Mouse (Mus musculus): Measurements from ENCODE around the gene Rere. TPM values are rescaled to one million over a fixed set of nuclear protein-coding genes. Genes with fewer than 3 reads are reported as not detected.
A peak's percentile ranks its signal among the peaks of the same experiment; 100 is the strongest.

The Rere gene
- polyA plus RNA-seq, 1 experiment from 2014 or later = 34.5 TPM

DNA sequence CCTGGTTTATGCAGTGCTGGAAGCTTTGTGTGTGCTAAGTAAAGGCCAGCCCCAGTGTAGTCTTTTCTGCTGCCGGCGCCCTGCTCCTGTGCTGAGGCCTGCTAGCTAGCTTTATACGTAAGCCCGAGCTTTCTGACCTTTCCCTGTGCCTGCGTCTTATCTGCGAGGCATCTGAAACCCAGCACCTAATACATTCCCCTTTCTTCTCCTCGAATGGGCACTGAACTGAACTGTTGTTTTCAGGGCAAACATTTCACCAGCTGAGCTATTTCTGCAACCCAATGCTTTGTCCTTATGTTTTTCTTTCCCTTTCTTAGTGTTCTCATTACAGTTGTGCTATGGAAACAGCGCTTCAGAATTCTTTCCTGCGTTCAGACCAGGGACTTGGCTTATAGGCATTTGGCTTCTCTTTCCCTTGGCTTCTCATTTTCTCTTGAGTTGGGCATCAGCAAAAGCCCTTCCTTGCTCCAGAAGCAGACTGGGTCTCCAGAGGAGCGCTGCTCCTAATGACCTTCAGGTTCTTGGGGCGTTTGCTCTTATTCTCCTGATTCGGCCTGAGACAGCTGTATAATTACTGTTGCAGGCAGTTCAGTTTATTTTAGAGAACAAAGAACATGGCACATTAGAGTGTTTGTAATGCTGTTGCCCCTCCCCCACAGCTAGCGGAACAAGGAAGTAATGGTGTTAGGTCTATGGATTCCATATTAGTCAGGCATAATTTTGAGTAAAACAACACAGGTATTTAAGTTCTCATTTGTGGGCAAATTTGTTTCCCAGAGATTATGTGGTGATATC lies 115.6 kb downstream of the Rere start:
- peak overlapping the region; percentile 24 for H3K4me2 ChIP-seq (ENCODE audit: low read length)
- peaks cover 38% of the 10 kb centered on the region for H3K4me1 ChIP-seq (replicated peaks; ENCODE audit: control insufficient read depth, insufficient read depth, low read length)
- no peaks in the 10 kb centered on the region for H3K27me3 ChIP-seq (replicated peaks; ENCODE audit: control insufficient read depth, insufficient read depth, low read length)
- WGBS = 7% methylated on average over 13 of the region's 13 CpGs
- H3K9me3 ChIP-seq (ENCODE audit: control insufficient read depth, low read length) = no peaks in the 10 kb centered on the region
- peak; percentile 41 for ATAC-seq
- H3K4me3 ChIP-seq (replicated peaks; ENCODE audit: low read length) = no peak overlapping the region
- H3K27ac ChIP-seq (ENCODE audit: low read length) = peak overlapping the region; percentile 73
- H3K36me3 ChIP-seq (ENCODE audit: control insufficient read depth, insufficient read depth) = no peaks in the 10 kb centered on the region
- peak overlapping the region; percentile 39; the same call in 1 of the 2 replicates for H3K9ac ChIP-seq (replicated peaks; ENCODE audit: low read depth, low read length)

DNA sequence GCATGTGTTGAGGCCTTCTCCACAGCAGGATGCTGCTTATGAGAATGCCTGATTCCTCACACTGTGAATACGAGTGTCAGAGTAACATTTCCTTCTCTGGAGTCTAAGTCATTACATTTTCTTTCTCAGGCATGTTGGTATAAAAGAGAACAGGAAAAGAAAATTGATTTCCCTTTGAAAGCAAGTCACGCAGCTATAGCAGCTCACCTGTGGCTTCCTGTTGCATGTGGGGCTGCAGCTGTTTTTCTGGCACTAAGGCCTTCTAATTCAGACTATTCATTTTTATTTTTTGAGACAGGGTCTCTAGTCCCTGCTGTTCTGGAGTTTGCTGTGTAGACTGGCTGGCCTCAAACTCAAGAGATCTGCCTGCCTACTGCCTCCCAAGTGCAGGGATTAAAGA lies 117.6 kb downstream of the Rere start:
- H3K4me1 ChIP-seq (replicated peaks; ENCODE audit: control insufficient read depth, insufficient read depth, low read length) = peaks cover 53% of the 10 kb centered on the region
- no peak overlapping the region for H3K4me3 ChIP-seq (replicated peaks; ENCODE audit: low read length)
- no peak overlapping the region for H3K27ac ChIP-seq (ENCODE audit: low read length)
- H3K27me3 ChIP-seq (replicated peaks; ENCODE audit: control insufficient read depth, insufficient read depth, low read length) = no peaks in the 10 kb centered on the region
- H3K9me3 ChIP-seq (ENCODE audit: control insufficient read depth, low read length) = no peaks in the 10 kb centered on the region
- H3K9ac ChIP-seq (replicated peaks; ENCODE audit: low read depth, low read length) = no peak overlapping the region
- no peak overlapping the region for H3K4me2 ChIP-seq (ENCODE audit: low read length)
- 50% methylated on average over 2 of the region's 2 CpGs for WGBS
- no peak for ATAC-seq
- no peaks in the 10 kb centered on the region for H3K36me3 ChIP-seq (ENCODE audit: control insufficient read depth, insufficient read depth)

DNA sequence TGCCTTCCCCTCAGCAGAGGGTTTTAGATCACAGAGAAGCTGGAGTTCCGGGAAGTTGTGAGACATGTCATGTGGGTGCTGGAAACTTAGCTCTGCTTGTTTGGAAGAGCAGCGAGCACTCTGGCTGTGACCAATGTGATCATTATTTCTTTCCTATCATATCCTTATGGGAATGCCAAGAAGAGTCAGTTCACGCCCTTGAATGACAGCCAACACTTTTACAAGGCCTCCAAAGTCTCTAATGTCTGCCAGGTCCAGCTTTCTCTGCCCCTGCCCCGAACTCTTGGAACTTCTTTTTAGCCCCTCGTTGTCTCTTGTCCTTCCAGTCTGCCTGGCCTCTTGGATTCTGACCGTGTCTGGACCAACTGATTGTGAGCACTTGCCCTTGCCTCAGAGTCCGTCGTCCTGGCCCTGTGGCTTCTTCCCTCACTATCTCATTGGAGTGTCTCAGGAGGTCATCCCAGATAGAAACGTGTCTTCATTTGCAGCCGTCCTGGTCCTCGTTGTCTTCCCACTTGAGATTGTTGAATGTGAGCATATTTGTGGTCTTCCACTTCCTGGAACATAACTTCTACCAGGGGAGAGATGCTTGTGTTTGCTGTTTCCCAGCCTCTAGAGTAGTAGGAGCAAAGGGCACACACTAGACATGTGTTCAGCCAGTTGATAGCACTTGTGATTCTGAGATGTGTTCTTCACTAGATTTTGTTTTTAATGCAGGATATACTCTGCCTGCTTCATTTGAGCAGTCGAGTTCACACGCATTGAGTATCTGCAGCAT lies 120.6 kb downstream of the Rere start:
- Histone ChIP-seq H3K27me3 (replicated peaks; ENCODE audit: control insufficient read depth, insufficient read depth, low read length) (no peaks in the 10 kb centered on the region), H3K4me1 (replicated peaks; ENCODE audit: control insufficient read depth, insufficient read depth, low read length) (peaks cover 48% of the 10 kb centered on the region)
- WGBS = 79% methylated on average over 13 of the region's 13 CpGs

DNA sequence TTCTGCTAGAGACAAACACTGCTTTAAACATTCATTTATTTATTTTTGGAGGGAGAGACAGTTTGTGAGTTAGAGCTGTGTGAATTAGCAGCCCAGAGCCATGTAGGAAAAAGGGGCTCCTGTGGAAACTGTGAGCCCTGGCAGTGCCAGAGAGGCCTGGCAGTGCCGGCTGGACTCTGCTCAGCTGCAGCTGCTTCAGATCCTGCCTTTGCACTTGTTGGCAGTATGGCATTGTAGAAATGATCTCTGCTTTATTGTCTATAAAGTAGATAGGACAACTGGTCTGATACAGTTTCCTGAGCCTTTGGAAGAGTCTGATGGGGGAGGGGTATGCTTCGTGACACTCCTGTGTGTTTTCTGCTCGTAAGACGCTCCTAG lies 121.2 kb downstream of the Rere start:
- Histone ChIP-seq H3K27me3 (replicated peaks; ENCODE audit: control insufficient read depth, insufficient read depth, low read length) (no peaks in the 10 kb centered on the region), H3K27ac (ENCODE audit: low read length) (no peak overlapping the region), H3K36me3 (ENCODE audit: control insufficient read depth, insufficient read depth) (peaks cover 6% of the 10 kb centered on the region), H3K9me3 (ENCODE audit: control insufficient read depth, low read length) (no peaks in the 10 kb centered on the region), H3K4me3 (replicated peaks; ENCODE audit: low read length) (no peak overlapping the region), H3K4me2 (ENCODE audit: low read length) (no peak overlapping the region), H3K9ac (replicated peaks; ENCODE audit: low read depth, low read length) (no peak overlapping the region), H3K4me1 (replicated peaks; ENCODE audit: control insufficient read depth, insufficient read depth, low read length) (peaks cover 43% of the 10 kb centered on the region)
- no peak for ATAC-seq
- WGBS = 55% methylated on average over 4 of the region's 4 CpGs

More for the DNA sequence above, 120.6 kb downstream of the Rere start:
- ATAC-seq = no peak
- Histone ChIP-seq H3K36me3 (ENCODE audit: control insufficient read depth, insufficient read depth) (peaks cover 6% of the 10 kb centered on the region), H3K9me3 (ENCODE audit: control insufficient read depth, low read length) (no peaks in the 10 kb centered on the region), H3K9ac (replicated peaks; ENCODE audit: low read depth, low read length) (no peak overlapping the region), H3K4me2 (ENCODE audit: low read length) (no peak overlapping the region), H3K4me3 (replicated peaks; ENCODE audit: low read length) (no peak overlapping the region), H3K27ac (ENCODE audit: low read length) (0 out of 2 replicates have a peak overlapping the region, but pooled peaks have one; percentile 14)

DNA sequence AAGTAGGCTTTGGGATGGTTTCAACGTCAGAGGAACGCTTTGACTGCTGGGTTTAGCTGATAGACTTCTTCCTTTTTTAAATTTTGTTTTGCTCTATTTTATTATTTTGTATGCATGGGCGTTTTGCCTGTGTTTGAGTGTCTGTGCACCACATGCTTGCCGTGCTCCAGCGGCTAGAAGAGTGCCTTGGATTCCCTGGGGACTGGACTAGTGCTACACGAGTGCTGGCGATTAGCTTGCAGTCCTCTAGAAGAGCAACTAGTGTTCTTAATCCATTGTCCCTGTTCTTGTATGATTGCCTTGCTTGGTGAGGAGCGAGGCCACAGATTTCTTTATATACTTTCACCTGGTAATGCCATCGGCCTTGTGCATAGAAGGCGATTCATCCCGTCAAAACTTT lies 122.5 kb downstream of the Rere start:
- Histone ChIP-seq H3K4me1 (replicated peaks; ENCODE audit: control insufficient read depth, insufficient read depth, low read length) (peaks cover 37% of the 10 kb centered on the region), H3K4me2 (ENCODE audit: low read length) (no peak overlapping the region), H3K27me3 (replicated peaks; ENCODE audit: control insufficient read depth, insufficient read depth, low read length) (no peaks in the 10 kb centered on the region), H3K27ac (ENCODE audit: low read length) (peak overlapping the region; percentile 13), H3K4me3 (replicated peaks; ENCODE audit: low read length) (no peak overlapping the region), H3K9ac (replicated peaks; ENCODE audit: low read depth, low read length) (no peak overlapping the region), H3K36me3 (ENCODE audit: control insufficient read depth, insufficient read depth) (peaks cover 6% of the 10 kb centered on the region), H3K9me3 (ENCODE audit: control insufficient read depth, low read length) (no peaks in the 10 kb centered on the region)
- ATAC-seq = no peak
- 59% methylated on average over 11 of the region's 11 CpGs for WGBS

DNA sequence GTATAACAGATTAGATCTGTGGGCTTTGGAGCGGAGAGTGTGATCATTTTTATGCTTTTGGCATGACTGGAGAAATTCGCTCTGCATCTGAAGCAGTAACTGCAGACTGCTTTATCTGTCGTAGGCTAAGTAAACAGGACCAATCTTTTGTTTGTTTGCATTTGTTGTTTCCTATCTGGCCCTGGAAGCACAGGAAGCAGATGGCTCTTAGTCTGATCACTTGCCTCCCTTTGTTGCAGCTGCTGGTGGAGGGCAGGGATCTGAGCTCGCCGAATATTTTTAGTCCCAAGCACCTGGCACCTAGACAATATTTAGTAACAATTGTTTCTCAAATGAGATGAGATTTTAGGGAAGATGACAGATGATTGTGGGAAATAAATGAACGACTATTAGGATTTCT lies 123.1 kb downstream of the Rere start:
- Histone ChIP-seq H3K27ac (ENCODE audit: low read length) (peak overlapping the region; percentile 13), H3K36me3 (ENCODE audit: control insufficient read depth, insufficient read depth) (peaks cover 6% of the 10 kb centered on the region), H3K9ac (replicated peaks; ENCODE audit: low read depth, low read length) (no peak overlapping the region), H3K9me3 (ENCODE audit: control insufficient read depth, low read length) (no peaks in the 10 kb centered on the region), H3K4me3 (replicated peaks; ENCODE audit: low read length) (no peak overlapping the region), H3K4me2 (ENCODE audit: low read length) (no peak overlapping the region), H3K27me3 (replicated peaks; ENCODE audit: control insufficient read depth, insufficient read depth, low read length) (no peaks in the 10 kb centered on the region), H3K4me1 (replicated peaks; ENCODE audit: control insufficient read depth, insufficient read depth, low read length) (peaks cover 36% of the 10 kb centered on the region)
- 0 out of 2 replicates have a peak, but pooled peaks have one; percentile 20 for ATAC-seq
- WGBS = 21% methylated on average over 6 of the region's 6 CpGs

DNA sequence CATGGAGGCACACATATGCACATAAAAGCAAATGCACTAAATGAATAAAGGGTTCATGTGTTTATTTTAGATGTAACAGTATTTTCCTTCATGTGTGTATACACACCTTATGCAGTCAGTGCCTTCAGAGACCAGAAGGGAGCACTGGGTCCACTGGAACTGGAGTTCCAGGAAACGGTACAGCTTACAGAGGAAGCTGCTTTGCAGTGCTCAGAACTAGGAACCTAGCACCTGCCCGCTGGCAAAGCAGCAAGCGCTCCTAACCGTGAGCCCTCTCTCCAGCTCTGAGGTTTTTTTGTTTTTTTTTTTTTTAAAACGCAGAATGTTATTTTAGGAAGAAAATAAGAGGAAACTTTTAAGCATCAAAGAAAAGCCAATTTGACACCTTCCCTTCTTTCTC lies 124.3 kb downstream of the Rere start:
- H3K9me3 ChIP-seq (ENCODE audit: control insufficient read depth, low read length) = no peaks in the 10 kb centered on the region
- H3K4me1 ChIP-seq (replicated peaks; ENCODE audit: control insufficient read depth, insufficient read depth, low read length) = peaks cover 36% of the 10 kb centered on the region
- peaks cover 6% of the 10 kb centered on the region for H3K36me3 ChIP-seq (ENCODE audit: control insufficient read depth, insufficient read depth)
- no peak overlapping the region for H3K27ac ChIP-seq (ENCODE audit: low read length)
- WGBS = 66% methylated on average over 5 of the region's 5 CpGs
- no peak overlapping the region for H3K9ac ChIP-seq (replicated peaks; ENCODE audit: low read depth, low read length)
- no peak overlapping the region for H3K4me3 ChIP-seq (replicated peaks; ENCODE audit: low read length)
- H3K27me3 ChIP-seq (replicated peaks; ENCODE audit: control insufficient read depth, insufficient read depth, low read length) = no peaks in the 10 kb centered on the region
- H3K4me2 ChIP-seq (ENCODE audit: low read length) = no peak overlapping the region
- ATAC-seq = no peak

DNA sequence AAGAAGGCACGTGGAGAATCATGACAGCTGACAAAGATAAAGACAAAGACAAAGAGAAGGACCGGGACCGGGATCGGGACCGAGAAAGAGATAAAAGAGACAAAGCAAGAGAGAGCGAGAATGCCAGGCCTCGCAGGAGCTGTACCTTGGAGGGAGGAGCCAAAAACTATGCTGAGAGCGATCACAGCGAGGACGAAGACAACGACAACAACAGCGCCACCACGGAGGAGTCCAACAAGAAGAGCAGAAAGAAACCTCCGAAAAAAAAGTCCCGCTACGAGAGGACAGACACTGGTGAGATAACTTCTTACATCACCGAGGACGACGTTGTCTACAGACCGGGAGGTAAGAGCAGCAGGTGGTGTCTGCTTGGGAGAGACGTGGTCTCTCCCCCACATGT lies 124.9 kb downstream of the Rere start:
- Histone ChIP-seq H3K27ac (ENCODE audit: low read length) (no peak overlapping the region), H3K9ac (replicated peaks; ENCODE audit: low read depth, low read length) (no peak overlapping the region), H3K9me3 (ENCODE audit: control insufficient read depth, low read length) (no peaks in the 10 kb centered on the region), H3K4me2 (ENCODE audit: low read length) (no peak overlapping the region), H3K4me1 (replicated peaks; ENCODE audit: control insufficient read depth, insufficient read depth, low read length) (peaks cover 36% of the 10 kb centered on the region), H3K27me3 (replicated peaks; ENCODE audit: control insufficient read depth, insufficient read depth, low read length) (no peaks in the 10 kb centered on the region), H3K4me3 (replicated peaks; ENCODE audit: low read length) (no peak overlapping the region), H3K36me3 (ENCODE audit: control insufficient read depth, insufficient read depth) (peaks cover 6% of the 10 kb centered on the region)
- ATAC-seq = no peak
- WGBS = 63% methylated on average over 21 of the region's 21 CpGs

DNA sequence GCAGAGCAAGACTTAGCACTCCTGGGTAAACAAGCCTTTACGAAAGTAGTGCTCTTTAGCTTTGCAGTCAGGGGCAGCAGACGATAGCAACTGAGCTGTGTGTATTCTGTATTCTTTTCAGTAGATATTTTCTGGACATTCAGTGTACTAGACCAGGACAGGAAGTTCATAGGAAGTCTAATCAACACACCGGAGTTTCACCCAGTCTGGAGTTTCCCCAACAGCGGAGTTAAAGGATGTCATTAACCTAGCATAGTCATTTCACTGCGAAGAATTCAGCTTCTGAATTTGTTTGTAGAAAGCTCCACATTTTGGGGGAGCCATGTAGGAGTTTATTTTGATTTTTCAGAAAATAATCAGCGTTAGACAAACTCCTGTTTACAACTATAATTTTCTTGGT lies 125.4 kb downstream of the Rere start:
- Histone ChIP-seq H3K4me1 (replicated peaks; ENCODE audit: control insufficient read depth, insufficient read depth, low read length) (peaks cover 34% of the 10 kb centered on the region), H3K4me2 (ENCODE audit: low read length) (no peak overlapping the region), H3K36me3 (ENCODE audit: control insufficient read depth, insufficient read depth) (peaks cover 6% of the 10 kb centered on the region), H3K27me3 (replicated peaks; ENCODE audit: control insufficient read depth, insufficient read depth, low read length) (no peaks in the 10 kb centered on the region), H3K27ac (ENCODE audit: low read length) (no peak overlapping the region), H3K9ac (replicated peaks; ENCODE audit: low read depth, low read length) (no peak overlapping the region), H3K9me3 (ENCODE audit: control insufficient read depth, low read length) (no peaks in the 10 kb centered on the region), H3K4me3 (replicated peaks; ENCODE audit: low read length) (no peak overlapping the region)
- 90% methylated on average over 6 of the region's 6 CpGs for WGBS
- ATAC-seq = no peak

Data from forebrain, embryonic 16.5 days (tissue).